28 mouse cellular contexts compared by ENCODE assay signal in genomic region chr11:68381833-68382232, GRCm38 (mm10). TPM values are rescaled to one million over a fixed set of nuclear protein-coding genes. Genes with fewer than 3 reads are reported as not detected.
A peak's percentile ranks its signal among the peaks of the same experiment; 100 is the strongest.
DNase-seq lines count a peak whose midpoint lies in the region; ATAC-seq and TF ChIP-seq lines count a peak whose summit lies in the region.
"Had no signal": no experiment of that assay in that cellular context is flagged by ENCODE, and none has a peak within 500 bp of the region (broad histone marks: within the 10 kb centered on the region; RNA-seq: fewer than 3 reads in every experiment).

No protein-coding gene starts in this region.

- no peaks in the 10 kb centered on the region for H3K9me3 ChIP-seq in midbrain, embryonic 10.5 days (replicated peaks)
- H3K9me3 ChIP-seq in midbrain, postnatal 0 days (ENCODE audit: low read length), result no peaks in the 10 kb centered on the region
- H3K9me3 ChIP-seq in hindbrain, embryonic 14.5 days (ENCODE audit: control insufficient read depth, low read length), result no peaks in the 10 kb centered on the region
- H3K9me3 ChIP-seq in neural tube, embryonic 13.5 days, result no peaks in the 10 kb centered on the region
- H3K9me3 ChIP-seq: forebrain, embryonic 12.5 days; heart, embryonic 13.5 days; limb, embryonic 13.5 days; lung, embryonic 15.5 days had no signal

- peaks cover 92% of the 10 kb centered on the region for H3K27me3 ChIP-seq in midbrain, embryonic 10.5 days (ENCODE audit: low read depth, poor library complexity, severe bottlenecking)
- peaks cover 33% of the 10 kb centered on the region for H3K27me3 ChIP-seq in midbrain, postnatal 0 days (ENCODE audit: insufficient read depth, low read length)
- peaks cover 61% of the 10 kb centered on the region for H3K27me3 ChIP-seq in hindbrain, embryonic 14.5 days (ENCODE audit: control insufficient read depth, insufficient read depth, low read length)
- H3K27me3 ChIP-seq in neural tube, embryonic 13.5 days, result peaks cover 58% of the 10 kb centered on the region
- H3K27me3 ChIP-seq: Patski had no signal

- H3K36me3 ChIP-seq in midbrain, embryonic 10.5 days, result peaks cover 37% of the 10 kb centered on the region
- H3K36me3 ChIP-seq in midbrain, postnatal 0 days (ENCODE audit: insufficient read depth, low read length), result no peaks in the 10 kb centered on the region
- no peaks in the 10 kb centered on the region for H3K36me3 ChIP-seq in hindbrain, embryonic 14.5 days (replicated peaks; ENCODE audit: control insufficient read depth, insufficient read depth)
- H3K36me3 ChIP-seq in neural tube, embryonic 13.5 days, result no peaks in the 10 kb centered on the region
- H3K36me3 ChIP-seq: limb, embryonic 13.5 days; lung, embryonic 15.5 days had no signal

- WGBS in midbrain, embryonic 10.5 days, result 77% methylated on average over 1 of the region's 1 CpGs
- 79% methylated on average over 1 of the region's 1 CpGs for WGBS in midbrain, postnatal 0 days
- 54% methylated on average over 1 of the region's 1 CpGs for WGBS in hindbrain, embryonic 14.5 days
- 74% methylated on average over 1 of the region's 1 CpGs for WGBS in neural tube, embryonic 13.5 days

- DNase-seq in frontal cortex, adult 2 months (ENCODE audit: extremely low spot score in 1 of 2, low spot score in 1 of 2), result no peak
- no peak for DNase-seq in midbrain, embryonic 10.5 days (ENCODE audit: low spot score)
- DNase-seq in midbrain, postnatal 0 days (ENCODE audit: low spot score), result no peak
- DNase-seq in hindbrain, embryonic 14.5 days (ENCODE audit: low spot score), result no peak
- DNase-seq in heart, adult 8-10 months (ENCODE audit: low spot score), result no peak
- DNase-seq in testis, postnatal 10 days (ENCODE audit: low spot score), result no peak
- DNase-seq: adrenal gland, postnatal 36 days; cerebellum, adult 2 months; cerebellum, postnatal 14 days; heart, adult 2 months; heart, postnatal 10 days; kidney, adult 18-20 months; kidney, postnatal 4 days; right cerebral cortex, postnatal 14 days; thymus, postnatal 4 days had no signal

- no peak for TF ChIP-seq CTCF in midbrain, postnatal 0 days (IDR thresholded peaks at IDR 0.05)

- peak overlapping the region; percentile 33; the same call in 1 of the 2 replicates for H3K27ac ChIP-seq in midbrain, embryonic 10.5 days (replicated peaks)
- no peak overlapping the region for H3K27ac ChIP-seq in midbrain, postnatal 0 days (ENCODE audit: low read depth, low read length)
- H3K27ac ChIP-seq in hindbrain, embryonic 14.5 days, result no peak overlapping the region
- no peak overlapping the region for H3K27ac ChIP-seq in neural tube, embryonic 13.5 days (replicated peaks)
- H3K27ac ChIP-seq: forebrain, embryonic 12.5 days; heart, adult 2 months; heart, embryonic 13.5 days; kidney, postnatal 0 days; limb, embryonic 13.5 days; lung, embryonic 15.5 days had no signal

- no peak overlapping the region for H3K4me2 ChIP-seq in midbrain, postnatal 0 days (ENCODE audit: low read depth, low read length, poor library complexity, severe bottlenecking)
- peak overlapping the region; percentile 14; the same call in 1 of the 2 replicates for H3K4me2 ChIP-seq in hindbrain, embryonic 14.5 days (replicated peaks)
- peak overlapping the region; percentile 94 for H3K4me2 ChIP-seq in neural tube, embryonic 13.5 days
- H3K4me2 ChIP-seq: forebrain, embryonic 12.5 days; heart, embryonic 13.5 days; limb, embryonic 13.5 days; liver, embryonic 11.5 days; lung, embryonic 15.5 days had no signal

- peak; percentile 60 for ATAC-seq in frontal cortex, adult (ENCODE audit: low TSS enrichment)
- no peak for ATAC-seq in midbrain, postnatal 0 days (ENCODE audit: low FRiP score)
- ATAC-seq in hindbrain, embryonic 14.5 days (ENCODE audit: low FRiP score), result no peak
- ATAC-seq in neural tube, embryonic 13.5 days (ENCODE audit: low read depth), result no peak
- ATAC-seq: Patski had no signal

- peaks cover 98% of the 10 kb centered on the region for H3K4me1 ChIP-seq in midbrain, embryonic 10.5 days
- H3K4me1 ChIP-seq in midbrain, postnatal 0 days (ENCODE audit: insufficient read depth, low read length), result peaks cover 8% of the 10 kb centered on the region; the same call in 1 of the 2 replicates
- H3K4me1 ChIP-seq in hindbrain, embryonic 14.5 days (replicated peaks; ENCODE audit: control insufficient read depth, insufficient read depth, low read length), result peaks cover 41% of the 10 kb centered on the region
- peaks cover 88% of the 10 kb centered on the region for H3K4me1 ChIP-seq in neural tube, embryonic 13.5 days (replicated peaks)

- H3K9ac ChIP-seq in midbrain, postnatal 0 days (replicated peaks; ENCODE audit: low read length, poor library complexity, severe bottlenecking), result no peak overlapping the region
- no peak overlapping the region for H3K9ac ChIP-seq in hindbrain, embryonic 14.5 days
- H3K9ac ChIP-seq in neural tube, embryonic 13.5 days, result peak overlapping the region; percentile 13; the same call in 1 of the 2 replicates
- H3K9ac ChIP-seq: forebrain, embryonic 12.5 days; heart, embryonic 13.5 days; limb, embryonic 13.5 days; lung, embryonic 15.5 days had no signal

- peak overlapping the region; percentile 92 for H3K4me3 ChIP-seq in midbrain, embryonic 10.5 days
- H3K4me3 ChIP-seq in midbrain, postnatal 0 days (ENCODE audit: low read depth, low read length), result no peak overlapping the region
- H3K4me3 ChIP-seq in hindbrain, embryonic 14.5 days (replicated peaks; ENCODE audit: low read length), result no peak overlapping the region
- H3K4me3 ChIP-seq in neural tube, embryonic 13.5 days, result peak overlapping the region; percentile 10
- H3K4me3 ChIP-seq: erythroblast, embryonic 14.5 days; forebrain, embryonic 12.5 days; heart, adult 2 months; heart, embryonic 13.5 days; limb, embryonic 13.5 days; lung, embryonic 15.5 days had no signal

RNA-seq across cellular contexts. Expression of gene Ntn1, which starts 18.8 kb away (rescaled TPM):
- 6.0 and 6.2 TPM in 2 replicates for polyA plus RNA-seq in frontal cortex, adult 2 months (2012; rRNA removed)
- 25.6 and 27.4 TPM in 2 replicates for polyA plus RNA-seq in midbrain, embryonic 10.5 days (2016; fragmentation: Nextera tagmentation; extraction: Ambion mirVana)
- 66.4 and 69.1 TPM in 2 replicates for total RNA-seq in midbrain, postnatal 0 days (2014; rRNA removed)
- 9.6 and 9.7 TPM in 2 replicates for polyA plus RNA-seq in midbrain, postnatal 0 days (2015; fragmentation: Nextera tagmentation; extraction: Ambion mirVana)
- polyA plus RNA-seq in hindbrain, embryonic 14.5 days (2014; fragmentation: Nextera tagmentation; extraction: Ambion mirVana), result 13.1 and 14.1 TPM in 2 replicates
- 31.3 and 35.3 TPM in 2 replicates for polyA plus RNA-seq in neural tube, embryonic 13.5 days (2015; fragmentation: Nextera tagmentation; extraction: Ambion mirVana)
- total RNA-seq in heart, adult 8-10 months (2022), result 10 to 100 TPM; 62.6 to 88.8 (median 70.8) TPM
- total RNA-seq: hematopoietic stem cell, adult 5-6 weeks; megakaryocyte progenitor cell, adult 5-6 weeks; MEL had no signal
- polyA plus RNA-seq: erythroblast, embryonic 14.5 days had no signal

RNA-seq across cellular contexts. Expression of gene Pik3r5, which starts 50.1 kb away (rescaled TPM):
- 1.5 and 2.0 TPM in 2 replicates for polyA plus RNA-seq in frontal cortex, adult 2 months (2012; rRNA removed)
- polyA plus RNA-seq in midbrain, embryonic 10.5 days (2016; fragmentation: Nextera tagmentation; extraction: Ambion mirVana), result 0.68 and 0.90 TPM in 2 replicates
- total RNA-seq in midbrain, postnatal 0 days (2014; rRNA removed), result 1.0 and 1.4 TPM in 2 replicates
- 0.23 and 0.52 TPM in 2 replicates for polyA plus RNA-seq in midbrain, postnatal 0 days (2015; fragmentation: Nextera tagmentation; extraction: Ambion mirVana)
- 0.37 and 1.2 TPM in 2 replicates for polyA plus RNA-seq in hindbrain, embryonic 14.5 days (2014; fragmentation: Nextera tagmentation; extraction: Ambion mirVana)
- polyA plus RNA-seq in neural tube, embryonic 13.5 days (2015; fragmentation: Nextera tagmentation; extraction: Ambion mirVana), result 1.3 and 1.6 TPM in 2 replicates
- 1 to 10 TPM in 1 of 4 experiments, under 1 TPM in 3; 0.31 to 1.6 (median 0.70) TPM for total RNA-seq in heart, adult 8-10 months (2022)

Comparison
In these comparisons a context has a peak if more than half of its experiments do, and no peak if none do; other contexts are left out.
1. H3K4me3 ChIP-seq: peak in midbrain, embryonic 10.5 days (single experiment) and neural tube, embryonic 13.5 days (single experiment); none in midbrain, postnatal 0 days (single experiment) and hindbrain, embryonic 14.5 days (single experiment).